8 mouse cellular contexts compared by ENCODE assay signal in the genomic region with DNA sequence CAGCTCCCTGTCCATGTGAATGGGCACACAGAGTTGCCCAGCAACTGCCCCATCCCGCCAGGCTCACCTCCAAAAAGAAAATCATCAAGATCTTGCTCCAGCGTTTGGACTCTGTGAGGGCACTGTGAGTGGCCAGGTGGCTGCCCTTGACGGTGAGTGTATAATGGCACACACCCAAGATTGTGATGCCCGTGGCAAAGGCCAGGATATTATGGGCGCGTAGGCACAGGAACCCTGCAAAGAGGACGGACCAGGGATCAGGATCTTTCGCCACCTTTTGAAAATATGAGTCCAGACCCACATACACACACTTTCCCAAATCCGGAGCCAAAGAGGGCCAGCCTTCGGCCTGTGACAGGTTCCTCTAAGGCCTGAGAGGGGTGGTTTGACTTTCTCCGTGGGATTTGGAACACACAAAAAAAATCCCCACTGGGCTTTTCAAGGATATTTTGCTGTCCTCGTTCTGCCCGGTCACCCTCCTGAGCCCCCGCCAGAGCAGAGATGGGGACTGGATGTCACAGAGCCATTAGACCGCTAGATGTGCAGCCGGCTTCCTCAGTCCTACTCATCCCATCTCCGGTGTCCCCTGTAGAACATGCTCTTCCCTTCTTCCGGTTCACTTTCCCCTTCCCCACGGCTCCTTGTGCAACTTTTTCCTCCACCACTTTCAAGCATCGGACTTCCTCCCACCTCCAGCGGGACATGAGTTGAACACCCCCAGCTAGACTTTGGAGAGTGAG. TPM values are rescaled to one million over a fixed set of nuclear protein-coding genes. Genes with fewer than 3 reads are reported as not detected.
DNase-seq lines count a peak whose midpoint lies in the region; ATAC-seq and TF ChIP-seq lines count a peak whose summit lies in the region.

No protein-coding gene starts in this region.

- ATAC-seq in intestine, embryonic 16.5 days, result no peak
- ATAC-seq in midbrain, embryonic 12.5 days (ENCODE audit: low FRiP score, low read depth), result no peak
- no peak for ATAC-seq in erythroid progenitor cell, adult 5-6 weeks (replicated peaks; ENCODE audit: low FRiP score, poor library complexity, severe bottlenecking)

- TF ChIP-seq POLR2A in lung, adult 2 months (IDR thresholded peaks at IDR 0.05; ENCODE audit: borderline replicate concordance, extremely low read depth, low read depth, low read length), result no peak

- WGBS in lung, adult 2 months, result 45% methylated on average over 21 of the region's 21 CpGs
- 59% methylated on average over 21 of the region's 21 CpGs for WGBS in embryonic facial prominence, embryonic 10.5 days
- 48% methylated on average over 21 of the region's 21 CpGs for WGBS in intestine, embryonic 16.5 days
- WGBS in midbrain, embryonic 12.5 days, result 56% methylated on average over 21 of the region's 21 CpGs

- no peak for TF ChIP-seq CTCF in lung, adult 2 months (IDR thresholded peaks at IDR 0.05; ENCODE audit: insufficient read depth, low read length)

- peak overlapping the region; percentile 84 for H3K4me2 ChIP-seq in intestine, embryonic 16.5 days (ENCODE audit: low read depth, low read length)
- H3K4me2 ChIP-seq in midbrain, embryonic 12.5 days (replicated peaks), result peak overlapping the region; percentile 86

- no peak for DNase-seq in lung, adult 2 months
- DNase-seq in lung, postnatal 4 days, result no peak
- no peak for DNase-seq in embryonic facial prominence, embryonic 10.5 days (ENCODE audit: low spot score)
- DNase-seq in embryo, embryonic 11 days, result no peak
- no peak for DNase-seq in layer of hippocampus, adult 8-10 months (ENCODE audit: low spot score in 2 of 2)

- peak overlapping the region; percentile 70 for H3K9ac ChIP-seq in intestine, embryonic 16.5 days (ENCODE audit: low read depth, low read length)
- H3K9ac ChIP-seq in midbrain, embryonic 12.5 days (replicated peaks), result peak overlapping the region; percentile 62; the same call in 1 of the 2 replicates

- H3K27ac ChIP-seq in embryonic facial prominence, embryonic 10.5 days (replicated peaks), result 0 out of 2 replicates have a peak overlapping the region, but pooled peaks have one; percentile 70
- H3K27ac ChIP-seq in intestine, embryonic 16.5 days (ENCODE audit: low read length), result peak overlapping the region; percentile 50; the same call in 1 of the 2 replicates
- no peak overlapping the region for H3K27ac ChIP-seq in midbrain, embryonic 12.5 days (replicated peaks)

- 0 out of 2 replicates have a peak, but pooled peaks cover 3% of the 10 kb centered on the region for H3K9me3 ChIP-seq in embryonic facial prominence, embryonic 10.5 days
- H3K9me3 ChIP-seq in intestine, embryonic 16.5 days (ENCODE audit: control insufficient read depth, low read length), result no peaks in the 10 kb centered on the region
- no peaks in the 10 kb centered on the region for H3K9me3 ChIP-seq in midbrain, embryonic 12.5 days

- H3K4me1 ChIP-seq in lung, adult 2 months (ENCODE audit: control insufficient read depth, insufficient read depth, low read length), result peaks cover 8% of the 10 kb centered on the region
- peaks cover 29% of the 10 kb centered on the region for H3K4me1 ChIP-seq in embryonic facial prominence, embryonic 10.5 days
- peaks cover 9% of the 10 kb centered on the region; the same call in 1 of the 2 replicates for H3K4me1 ChIP-seq in intestine, embryonic 16.5 days (ENCODE audit: control insufficient read depth, insufficient read depth, low read length)
- peaks cover 13% of the 10 kb centered on the region; the same call in 1 of the 2 replicates for H3K4me1 ChIP-seq in midbrain, embryonic 12.5 days

- peaks cover 49% of the 10 kb centered on the region for H3K27me3 ChIP-seq in embryonic facial prominence, embryonic 10.5 days (replicated peaks; ENCODE audit: low read depth, poor library complexity, severe bottlenecking)
- no peaks in the 10 kb centered on the region for H3K27me3 ChIP-seq in intestine, embryonic 16.5 days (replicated peaks; ENCODE audit: control insufficient read depth, insufficient read depth, low read length)
- H3K27me3 ChIP-seq in midbrain, embryonic 12.5 days, result peaks cover 42% of the 10 kb centered on the region

- peak overlapping the region; percentile 56 for H3K4me3 ChIP-seq in lung, adult 2 months (replicated peaks; ENCODE audit: extremely low read depth, low read depth, low read length)
- peak overlapping the region; percentile 64 for H3K4me3 ChIP-seq in embryonic facial prominence, embryonic 10.5 days
- peak overlapping the region; percentile 54 for H3K4me3 ChIP-seq in intestine, embryonic 16.5 days (ENCODE audit: low read length)
- peak overlapping the region; percentile 48 for H3K4me3 ChIP-seq in midbrain, embryonic 12.5 days

- no peaks in the 10 kb centered on the region for H3K36me3 ChIP-seq in embryonic facial prominence, embryonic 10.5 days (replicated peaks)
- H3K36me3 ChIP-seq in intestine, embryonic 16.5 days (ENCODE audit: control insufficient read depth, insufficient read depth, low read length), result no peaks in the 10 kb centered on the region
- H3K36me3 ChIP-seq in midbrain, embryonic 12.5 days, result no peaks in the 10 kb centered on the region

RNA-seq across cellular contexts. Expression of gene Fads6, which starts 0.8 kb away (rescaled TPM):
- polyA plus RNA-seq in lung, adult 2 months (2012; rRNA removed), result 2.8 and 3.8 TPM in 2 replicates
- 0.27 and 0.62 TPM in 2 replicates for polyA plus RNA-seq in embryonic facial prominence, embryonic 10.5 days (2016; fragmentation: Nextera tagmentation; extraction: Ambion mirVana)
- 1.2 and 1.5 TPM in 2 replicates for polyA plus RNA-seq in intestine, embryonic 16.5 days (2015; fragmentation: Nextera tagmentation; extraction: Ambion mirVana)
- 0.11 and 0.18 TPM in 2 replicates for polyA plus RNA-seq in midbrain, embryonic 12.5 days (2016; fragmentation: Nextera tagmentation; extraction: Ambion mirVana)
- not detected in 2 replicates for total RNA-seq in erythroid progenitor cell, adult 5-6 weeks (2015; ENCODE audit: low replicate concordance)
- total RNA-seq in erythroid progenitor cell, adult 5-6 weeks (2017; ENCODE audit: low replicate concordance), result 0.45 and 0.64 TPM in 2 replicates
- 10 to 100 TPM; 16.7 to 18.5 (median 17.1) TPM for total RNA-seq in layer of hippocampus, adult 8-10 months (2022)

RNA-seq across cellular contexts. Expression of gene Otop2, which starts 10.3 kb away (rescaled TPM):
- polyA plus RNA-seq in lung, adult 2 months (2012; rRNA removed), result 8.3 TPM in 1 of 2 replicates, not detected in the other
- not detected in 2 replicates for polyA plus RNA-seq in embryonic facial prominence, embryonic 10.5 days (2016; fragmentation: Nextera tagmentation; extraction: Ambion mirVana)
- polyA plus RNA-seq in intestine, embryonic 16.5 days (2015; fragmentation: Nextera tagmentation; extraction: Ambion mirVana), result 0.11 TPM in 1 of 2 replicates, not detected in the other
- polyA plus RNA-seq in midbrain, embryonic 12.5 days (2016; fragmentation: Nextera tagmentation; extraction: Ambion mirVana), result not detected in 2 replicates
- not detected in 2 replicates for total RNA-seq in erythroid progenitor cell, adult 5-6 weeks (2015; ENCODE audit: low replicate concordance)
- total RNA-seq in erythroid progenitor cell, adult 5-6 weeks (2017; ENCODE audit: low replicate concordance), result not detected in 2 replicates
- total RNA-seq in layer of hippocampus, adult 8-10 months (2022), result under 1 TPM; 0.30 to 0.55 (median 0.40) TPM

RNA-seq across cellular contexts. Expression of gene Fdxr, which starts 19.8 kb away (rescaled TPM):
- 11.1 and 13.0 TPM in 2 replicates for polyA plus RNA-seq in lung, adult 2 months (2012; rRNA removed)
- polyA plus RNA-seq in embryonic facial prominence, embryonic 10.5 days (2016; fragmentation: Nextera tagmentation; extraction: Ambion mirVana), result 17.6 and 18.1 TPM in 2 replicates
- polyA plus RNA-seq in intestine, embryonic 16.5 days (2015; fragmentation: Nextera tagmentation; extraction: Ambion mirVana), result 21.7 and 22.9 TPM in 2 replicates
- polyA plus RNA-seq in midbrain, embryonic 12.5 days (2016; fragmentation: Nextera tagmentation; extraction: Ambion mirVana), result 15.9 and 18.4 TPM in 2 replicates
- total RNA-seq in erythroid progenitor cell, adult 5-6 weeks (2015; ENCODE audit: low replicate concordance), result 1.3 and 16.6 TPM in 2 replicates
- total RNA-seq in erythroid progenitor cell, adult 5-6 weeks (2017; ENCODE audit: low replicate concordance), result 1.4 and 3.2 TPM in 2 replicates
- 10 to 100 TPM; 22.8 to 25.5 (median 24.6) TPM for total RNA-seq in layer of hippocampus, adult 8-10 months (2022)

RNA-seq across cellular contexts. Expression of gene Ush1g, which starts 25.2 kb away (rescaled TPM):
- 0.11 and 0.17 TPM in 2 replicates for polyA plus RNA-seq in lung, adult 2 months (2012; rRNA removed)
- 0.04 TPM in 2 replicates for polyA plus RNA-seq in embryonic facial prominence, embryonic 10.5 days (2016; fragmentation: Nextera tagmentation; extraction: Ambion mirVana)
- polyA plus RNA-seq in intestine, embryonic 16.5 days (2015; fragmentation: Nextera tagmentation; extraction: Ambion mirVana), result 0.06 and 0.11 TPM in 2 replicates
- 0.05 TPM in 1 of 2 replicates, not detected in the other for polyA plus RNA-seq in midbrain, embryonic 12.5 days (2016; fragmentation: Nextera tagmentation; extraction: Ambion mirVana)
- not detected in 2 replicates for total RNA-seq in erythroid progenitor cell, adult 5-6 weeks (2015; ENCODE audit: low replicate concordance)
- not detected in 2 replicates for total RNA-seq in erythroid progenitor cell, adult 5-6 weeks (2017; ENCODE audit: low replicate concordance)
- under 1 TPM; 0.36 to 0.95 (median 0.59) TPM for total RNA-seq in layer of hippocampus, adult 8-10 months (2022)

RNA-seq across cellular contexts. Expression of gene Grin2c, which starts 29.6 kb away (rescaled TPM):
- 4.8 and 6.5 TPM in 2 replicates for polyA plus RNA-seq in lung, adult 2 months (2012; rRNA removed)
- 0.06 and 0.07 TPM in 2 replicates for polyA plus RNA-seq in embryonic facial prominence, embryonic 10.5 days (2016; fragmentation: Nextera tagmentation; extraction: Ambion mirVana)
- polyA plus RNA-seq in intestine, embryonic 16.5 days (2015; fragmentation: Nextera tagmentation; extraction: Ambion mirVana), result 0.06 TPM in 1 of 2 replicates, not detected in the other
- polyA plus RNA-seq in midbrain, embryonic 12.5 days (2016; fragmentation: Nextera tagmentation; extraction: Ambion mirVana), result 0.06 and 0.17 TPM in 2 replicates
- not detected in 2 replicates for total RNA-seq in erythroid progenitor cell, adult 5-6 weeks (2015; ENCODE audit: low replicate concordance)
- not detected in 2 replicates for total RNA-seq in erythroid progenitor cell, adult 5-6 weeks (2017; ENCODE audit: low replicate concordance)
- 10 to 100 TPM; 42.3 to 48.8 (median 44.6) TPM for total RNA-seq in layer of hippocampus, adult 8-10 months (2022)
